Mouse (Mus musculus): ENCODE measurements around the gene Rnf182. TPM values are rescaled to one million over a fixed set of nuclear protein-coding genes. Genes with fewer than 3 reads are reported as not detected.

Rnf182 gene
- total RNA-seq, 4 experiments from 2014 or later: 0.09 to 0.16 TPM; not detected in 2

GRCm38 (mm10) chr13:43698506-43698905 lies 83.0 kb downstream of the Rnf182 start:
- no peak for DNase-seq (ENCODE audit: low spot score)

GRCm38 (mm10) chr13:43703471-43703870 lies 88.0 kb downstream of the Rnf182 start:
- DNase-seq (ENCODE audit: low spot score): no peak

GRCm38 (mm10) chr13:43704533-43705116 lies 89.1 kb downstream of the Rnf182 start:
- no peak for DNase-seq (ENCODE audit: low spot score)

- no peak for DNase-seq (ENCODE audit: low spot score)
Observed at GRCm38 (mm10) chr13:43706387-43706786, 90.9 kb downstream of the Rnf182 start.

GRCm38 (mm10) chr13:43709529-43709928 lies 94.0 kb downstream of the Rnf182 start:
- peak; percentile 32 for DNase-seq (ENCODE audit: low spot score)

GRCm38 (mm10) chr13:43711708-43712314 lies 96.3 kb downstream of the Rnf182 start:
- no peak for DNase-seq (ENCODE audit: low spot score)

GRCm38 (mm10) chr13:43714741-43715140 lies 99.2 kb downstream of the Rnf182 start:
- DNase-seq (ENCODE audit: low spot score): no peak

- no peak for DNase-seq (ENCODE audit: low spot score)
Observed at GRCm38 (mm10) chr13:43715466-43715865, 100.0 kb downstream of the Rnf182 start.

GRCm38 (mm10) chr13:43716514-43717036 lies 101.1 kb downstream of the Rnf182 start:
- no peak for DNase-seq (ENCODE audit: low spot score)

- no peak for DNase-seq (ENCODE audit: low spot score)
Observed at GRCm38 (mm10) chr13:43718173-43718572, 102.7 kb downstream of the Rnf182 start.

GRCm38 (mm10) chr13:43720496-43720895 lies 105.0 kb downstream of the Rnf182 start:
- DNase-seq (ENCODE audit: low spot score): no peak

Other genes with a start within 250 kb of the Rnf182 start
- 100 to 1,000 TPM in 3 of 4 experiments, 10 to 100 TPM in 1; 84.2 to 130 (median 113) TPM for gene Nol7, start 217.3 kb upstream of the Rnf182 start, total RNA-seq (2022)
- 10 to 100 TPM; 35.9 to 46.7 (median 41.6) TPM for gene Ranbp9, start 134.4 kb upstream of the Rnf182 start, total RNA-seq (2022)
- 10 to 100 TPM; 43.2 to 51.2 (median 48.7) TPM for gene Mcur1, start 55.5 kb upstream of the Rnf182 start, total RNA-seq (2022)
- 1 to 10 TPM; 1.9 to 2.5 (median 2.2) TPM for gene Cd83, start 169.1 kb downstream of the Rnf182 start, total RNA-seq (2022)